Mouse (Mus musculus) monocyte, adult 5-6 weeks (primary cell): ENCODE data around the gene Nek10. TPM values are rescaled to one million over a fixed set of nuclear protein-coding genes. Genes with fewer than 3 reads are reported as not detected.
"Not testable (repeated sequence)": the region's sequence is repeated elsewhere in the genome, so short reads cannot be mapped to it uniquely, and the experiment has no call there.

Source experiments
- ATAC-seq: fragments of 153-309, 156-312 bp; replicated peaks from 2 replicates; pipeline ENCODE4 v1.8.0; 2017; ENCODE audit warnings: mild to moderate bottlenecking; ENCODE audit not compliant: low TSS enrichment, insufficient number of reproducible peaks, severe bottlenecking, poor library complexity, low FRiP score
- total RNA-seq: library from RNA; stranded (forward); fragments of 200-1000, 200-491, 200-594 nt; gene quantifications from 3 replicates; pipeline ENCODE4 v1.2.3, GENCODE M21; 2017

Gene Nek10
- 0.19 to 0.29 TPM in 2 of 3 replicates, not detected in the other for total RNA-seq

DNA sequence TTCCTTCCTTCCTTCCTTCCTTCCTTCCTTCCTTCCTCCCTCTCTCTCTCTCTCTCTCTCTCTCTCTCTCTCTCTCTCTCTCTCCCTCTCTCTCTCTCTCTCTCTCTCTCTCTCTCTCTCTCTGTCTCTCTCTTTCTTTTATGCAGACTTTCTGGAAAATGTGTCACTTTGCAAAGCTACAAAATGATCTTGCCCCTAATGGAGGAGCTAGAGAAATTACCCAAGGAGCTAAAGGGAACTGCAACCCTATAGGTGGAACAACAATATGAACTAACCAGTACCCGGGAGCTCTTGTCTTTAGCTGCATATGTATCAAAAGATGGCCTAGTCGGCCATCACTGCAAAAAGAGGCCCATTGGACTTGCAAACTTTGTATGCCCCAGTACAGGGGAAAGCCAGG lies at the start of gene Nek10:
TSS of gene Nek10 (plus strand) at position 301 of the 400 bp plus-strand sequence.
- ATAC-seq: not testable (repeated sequence)

DNA sequence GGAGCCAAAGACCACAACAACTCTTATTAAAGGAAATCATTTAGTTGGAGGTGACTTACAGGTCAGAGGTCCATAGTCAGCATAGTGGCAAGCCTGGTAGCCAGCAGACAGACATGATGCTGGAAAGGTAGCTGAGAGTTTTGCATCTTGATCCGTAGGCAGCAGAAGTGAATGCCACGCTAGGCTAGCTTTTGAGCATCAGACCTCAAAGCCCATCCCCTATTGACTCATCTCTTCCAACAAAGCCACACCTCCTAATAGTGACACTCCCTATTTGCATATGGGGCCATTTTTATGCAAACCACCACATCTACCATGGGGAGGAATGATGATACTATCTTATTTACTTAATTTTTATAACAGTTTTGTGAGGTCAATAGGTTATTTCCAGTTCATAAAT lies 22.0 kb upstream of the Nek10 start:
- no peak for ATAC-seq

DNA sequence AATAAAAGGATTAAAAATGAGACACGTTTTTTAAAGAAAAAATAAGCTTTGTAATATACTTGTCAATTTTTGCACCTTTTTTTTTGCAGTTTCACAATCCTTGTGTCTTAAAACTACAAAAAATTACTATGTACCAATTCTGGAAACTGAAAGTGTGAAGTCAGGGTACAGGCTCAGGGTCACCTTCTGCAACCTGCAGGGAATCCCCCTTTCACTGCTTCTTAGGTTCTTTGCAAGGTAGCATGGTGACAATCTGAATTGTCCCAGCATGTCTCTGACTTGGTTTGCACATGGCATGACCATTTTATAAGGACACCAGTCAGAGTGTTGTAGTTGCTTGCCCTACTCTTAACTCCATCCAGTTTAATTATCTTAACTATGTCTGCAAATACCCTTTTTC lies 19.0 kb upstream of the Nek10 start:
- ATAC-seq: no peak

DNA sequence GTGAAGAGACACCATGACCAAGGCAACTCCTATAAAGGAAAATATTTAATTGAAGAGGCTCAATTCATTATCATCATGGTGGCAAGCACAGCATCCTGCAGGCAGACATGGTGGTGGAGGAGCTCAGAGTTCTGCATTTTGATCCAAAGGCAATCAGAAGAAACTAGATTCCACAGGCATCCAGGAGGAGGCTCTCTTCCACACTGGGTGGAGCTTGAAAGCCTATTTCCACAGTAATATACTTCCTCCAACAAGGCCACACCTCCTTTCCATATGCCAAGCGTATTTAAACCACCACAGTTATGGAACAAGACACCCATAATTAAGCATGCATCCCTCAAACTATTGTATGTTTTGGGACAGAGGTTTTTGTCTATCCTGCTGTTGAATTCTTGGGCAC lies 16.2 kb upstream of the Nek10 start:
- ATAC-seq: no peak

DNA sequence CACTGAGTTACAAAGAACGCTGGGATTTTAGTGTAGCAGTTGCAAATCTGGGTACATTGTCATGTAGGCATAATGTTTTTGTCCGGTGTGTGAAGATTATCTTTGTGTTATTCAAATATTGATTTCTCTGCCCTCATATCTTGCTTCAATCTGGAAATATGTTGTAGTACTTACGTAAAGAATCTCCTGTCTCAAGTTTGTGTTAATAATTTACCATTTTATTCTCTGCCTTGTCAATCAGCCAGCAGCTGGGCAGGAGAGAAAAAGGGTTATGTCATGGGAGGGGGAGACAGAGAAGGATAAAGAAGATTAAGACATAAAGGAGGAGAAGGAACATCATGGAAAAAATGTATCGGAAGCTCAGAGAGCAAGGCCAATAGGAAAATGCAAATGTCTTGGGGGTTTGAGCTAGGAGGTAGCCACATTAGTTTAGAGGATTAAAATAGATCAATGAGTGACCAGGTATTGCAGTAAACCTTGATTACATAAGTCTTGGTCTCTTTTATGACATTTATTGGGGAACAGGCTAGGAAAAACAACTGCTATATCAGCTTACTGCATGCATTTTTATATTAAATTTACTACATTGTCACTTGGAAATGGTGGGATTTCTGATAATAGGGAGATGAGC lies 13.3 kb upstream of the Nek10 start:
- no peak for ATAC-seq

DNA sequence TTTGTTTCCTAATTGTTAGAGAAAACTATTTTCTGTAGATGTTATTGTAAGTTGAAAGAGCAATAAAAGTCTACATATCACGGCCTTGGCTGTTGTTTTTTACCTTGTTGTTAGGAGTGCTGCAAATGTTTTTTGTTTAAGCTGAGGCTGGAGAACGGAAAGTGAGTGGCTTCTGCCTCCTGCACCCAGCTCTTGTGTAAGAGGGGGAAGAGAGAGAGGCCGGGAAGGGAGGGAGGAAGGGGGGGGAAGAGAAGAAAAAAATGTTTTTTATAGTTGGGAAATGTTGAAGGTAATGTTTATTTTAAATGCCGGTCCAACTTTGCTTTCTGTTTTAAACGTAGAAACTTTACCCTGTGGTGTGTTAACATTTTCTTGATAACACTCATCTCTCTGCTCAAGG lies 3.4 kb upstream of the Nek10 start:
- no peak for ATAC-seq

DNA sequence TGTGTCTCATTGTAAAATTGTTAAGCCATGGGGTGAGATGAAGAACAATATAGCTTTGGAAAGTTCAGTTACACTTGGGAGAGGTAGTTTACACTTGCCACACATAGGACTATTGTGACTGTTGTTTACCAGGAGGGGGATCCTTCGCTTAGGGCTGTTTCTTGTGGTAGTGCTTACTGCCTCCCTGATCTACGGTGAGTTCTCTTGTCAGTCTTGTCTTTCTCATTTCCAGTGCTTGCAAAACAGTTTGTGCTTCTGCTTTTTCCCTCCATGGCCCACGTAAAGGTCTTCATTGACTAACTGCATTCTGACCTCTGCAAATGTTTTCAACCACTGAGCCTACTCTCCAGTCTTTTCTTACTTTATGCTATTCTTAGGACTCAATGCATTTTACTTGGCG lies 2.9 kb upstream of the Nek10 start:
- peak; percentile 71 for ATAC-seq

DNA sequence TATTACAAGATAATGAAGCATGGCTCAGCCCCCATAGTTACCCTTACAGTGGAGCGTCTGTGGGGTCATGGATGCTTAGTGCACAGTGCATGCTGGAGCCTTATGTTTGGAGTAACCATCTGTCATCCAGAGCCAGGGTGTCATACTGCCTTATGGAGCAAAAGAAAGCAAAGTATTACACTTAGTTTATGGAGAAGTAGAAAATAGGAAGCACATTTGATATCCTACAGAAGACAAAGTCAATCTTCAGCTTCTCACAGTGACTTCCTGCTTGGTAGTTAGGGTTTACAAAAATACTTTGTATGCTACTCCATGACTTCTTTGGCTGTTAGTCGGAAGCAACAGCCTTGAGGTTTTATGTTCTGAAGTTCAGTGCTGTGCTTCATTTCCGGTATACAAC lies 2.4 kb upstream of the Nek10 start:
- ATAC-seq: peak; percentile 54; the same call in 1 of the 2 replicates

DNA sequence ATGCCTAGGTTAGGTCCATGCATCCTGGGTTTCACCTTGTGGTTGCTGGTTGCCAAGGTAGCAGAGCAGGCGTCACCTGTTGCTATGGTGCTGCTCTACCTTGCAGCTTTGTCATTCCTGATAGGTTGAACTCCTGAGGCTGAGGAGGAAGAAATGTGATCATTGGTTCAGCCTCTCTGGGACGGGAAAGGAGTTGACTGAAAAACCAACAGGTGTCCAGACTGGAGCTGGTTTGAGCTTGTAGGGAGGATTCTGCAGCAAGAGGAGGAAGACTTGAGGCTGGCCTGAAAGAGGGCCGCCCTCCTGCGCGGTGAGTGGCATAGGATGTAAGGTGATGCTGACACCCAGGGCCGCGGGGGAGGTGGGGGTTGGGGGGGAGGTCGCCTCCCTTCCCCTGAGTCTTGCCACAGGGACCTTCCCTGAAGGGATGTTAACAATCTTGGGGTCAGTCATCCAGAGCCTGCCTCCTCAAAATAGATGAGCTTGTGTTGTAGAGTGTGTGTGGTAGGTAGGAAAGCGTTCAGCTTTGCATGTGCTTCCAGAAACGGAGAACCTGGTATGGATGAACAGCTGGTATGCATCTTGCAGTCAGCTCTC lies 804 bp downstream of the Nek10 start:
- no peak for ATAC-seq

DNA sequence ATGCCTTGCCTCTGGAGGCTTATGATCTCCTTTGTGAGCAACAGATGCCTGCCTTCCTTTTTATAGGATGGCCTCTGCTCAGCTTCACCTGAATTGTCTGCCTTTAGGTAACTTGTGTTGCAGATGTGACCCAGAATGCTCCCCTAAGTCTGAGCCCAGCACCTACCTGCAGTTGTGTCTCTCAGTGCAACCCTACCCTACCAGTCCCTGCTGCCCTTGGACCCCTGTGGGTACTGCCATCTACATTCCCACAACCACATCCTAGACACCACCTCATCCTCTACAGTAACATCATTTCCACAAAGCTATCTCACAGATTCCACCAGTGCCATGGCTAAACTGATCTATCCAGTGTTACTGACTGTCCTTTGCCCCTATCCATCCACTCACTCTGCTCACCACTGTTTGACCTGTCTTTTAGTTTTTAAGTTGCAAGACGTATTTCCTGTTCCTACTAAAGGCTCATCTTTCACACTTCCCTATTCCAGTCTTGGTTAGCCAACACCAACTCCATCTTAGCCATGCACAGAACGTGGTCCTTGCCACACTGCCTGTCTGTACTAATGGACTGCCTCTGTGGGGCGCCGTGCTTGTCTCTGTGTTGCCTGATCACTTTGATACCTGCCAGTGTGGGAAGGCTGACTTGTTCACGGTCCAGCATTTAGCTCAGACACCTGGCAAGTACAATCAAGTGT lies 1.4 kb downstream of the Nek10 start:
- peak; percentile 90 for ATAC-seq

DNA sequence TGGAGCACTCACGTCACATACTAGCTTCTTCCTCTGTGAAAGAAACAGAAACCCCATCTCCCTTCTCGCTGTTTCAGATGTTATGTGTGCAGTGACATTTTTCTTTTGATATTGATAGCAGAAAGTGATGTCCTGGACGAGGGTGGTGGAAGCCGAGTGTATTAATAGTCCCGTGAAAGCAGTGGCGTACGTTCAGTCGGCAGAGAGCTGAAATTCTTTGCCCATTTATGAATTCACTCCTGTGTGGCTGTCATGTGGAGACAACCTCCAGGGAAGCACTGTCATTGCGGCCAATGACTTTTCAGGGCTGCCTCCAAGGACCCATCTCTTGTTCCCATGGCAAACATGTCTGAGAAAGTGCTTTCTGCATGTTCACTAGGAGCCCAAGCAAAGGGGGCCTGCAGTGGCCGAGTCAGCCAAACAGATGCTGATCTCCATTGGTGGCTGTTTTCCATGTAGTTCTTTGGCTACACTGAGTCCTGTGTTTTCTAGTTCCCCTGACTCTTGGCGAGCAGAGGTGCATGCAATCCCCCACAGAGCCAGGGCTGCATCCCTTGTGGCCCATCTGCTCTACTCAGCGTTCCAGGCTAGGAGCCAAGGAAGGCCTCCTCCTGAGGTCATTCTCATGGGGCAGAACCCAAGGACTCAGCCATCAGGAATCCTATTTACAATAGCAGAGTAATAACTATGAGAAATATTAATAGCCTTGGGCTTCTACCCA lies 29.5 kb downstream of the Nek10 start:
- no peak for ATAC-seq

DNA sequence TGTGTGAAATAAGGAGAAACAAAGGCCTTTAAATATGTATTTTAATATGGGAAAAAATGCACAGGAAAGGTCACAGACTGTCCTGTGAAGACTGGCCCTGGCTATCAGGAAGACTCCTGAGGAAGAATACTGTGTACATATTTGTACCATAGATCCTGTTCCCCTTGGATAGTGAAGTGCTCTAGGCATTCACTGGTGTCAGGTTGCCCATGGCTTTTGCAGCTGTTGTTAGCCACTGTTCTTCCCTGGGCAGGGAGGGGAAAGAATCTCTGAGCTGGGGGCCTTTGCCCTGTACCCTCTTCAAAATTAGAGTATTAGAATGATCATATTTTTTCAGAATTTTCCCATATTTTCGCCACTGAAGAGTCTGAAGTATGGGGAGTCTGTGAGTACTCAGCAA lies 30.3 kb downstream of the Nek10 start:
- no peak for ATAC-seq

DNA sequence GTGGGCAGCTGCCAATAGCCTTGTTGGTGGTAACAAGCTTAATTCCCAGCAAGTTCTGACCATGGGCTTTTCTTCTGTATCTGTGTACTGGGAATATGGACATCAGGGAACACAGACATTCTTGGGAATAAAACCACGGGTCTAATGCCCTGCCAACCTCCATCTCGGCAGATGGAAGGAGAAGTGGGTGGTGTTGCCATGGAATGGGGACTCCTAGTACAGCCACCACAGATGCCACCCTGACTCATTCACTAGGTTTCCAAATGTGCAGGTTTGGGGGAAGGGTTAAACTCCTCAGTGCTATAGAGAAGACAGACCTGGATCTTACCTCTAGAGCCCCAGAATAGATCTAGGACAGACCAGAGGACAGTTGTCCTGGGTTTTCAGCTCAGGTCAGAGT lies 31.1 kb downstream of the Nek10 start:
- no peak for ATAC-seq

DNA sequence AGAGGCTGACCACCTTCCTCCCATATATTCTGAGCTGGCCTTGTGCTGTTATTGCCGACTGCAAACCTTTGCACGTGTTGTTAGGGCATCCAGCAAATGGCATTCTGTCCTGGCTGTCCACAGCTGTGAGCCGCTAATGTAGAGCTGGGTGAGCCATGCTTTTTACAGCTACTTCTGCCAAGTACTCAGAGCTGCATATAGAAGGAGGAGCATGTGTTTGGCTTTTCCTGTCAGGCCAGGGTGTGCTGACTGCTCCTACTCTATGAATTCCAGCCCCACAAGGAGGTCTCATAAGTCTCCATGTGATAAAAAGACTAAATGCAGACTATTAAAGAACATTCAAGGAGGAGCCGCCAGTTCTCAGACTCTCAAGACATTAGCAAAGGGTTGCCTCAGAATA lies 34.4 kb downstream of the Nek10 start:
- ATAC-seq: no peak

DNA sequence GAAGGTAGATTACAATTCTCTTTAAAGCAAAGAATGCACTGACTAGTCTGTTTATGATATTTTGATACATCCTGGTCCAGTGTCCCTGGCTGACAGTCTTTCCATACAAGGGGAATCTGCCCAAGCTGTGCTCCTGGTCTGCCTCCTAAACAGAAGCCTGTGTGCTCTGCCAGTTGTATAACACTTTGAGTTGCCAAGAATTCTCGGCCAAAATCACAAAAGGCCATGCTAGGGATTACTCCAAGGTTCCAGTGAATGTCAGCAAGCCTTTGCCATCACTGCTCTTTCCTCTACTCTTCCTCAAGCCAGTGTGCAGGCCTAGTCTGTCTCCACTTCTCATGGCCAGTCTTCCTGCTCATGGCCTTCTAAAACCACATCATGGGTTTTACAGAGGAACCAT lies 34.9 kb downstream of the Nek10 start:
- no peak for ATAC-seq

DNA sequence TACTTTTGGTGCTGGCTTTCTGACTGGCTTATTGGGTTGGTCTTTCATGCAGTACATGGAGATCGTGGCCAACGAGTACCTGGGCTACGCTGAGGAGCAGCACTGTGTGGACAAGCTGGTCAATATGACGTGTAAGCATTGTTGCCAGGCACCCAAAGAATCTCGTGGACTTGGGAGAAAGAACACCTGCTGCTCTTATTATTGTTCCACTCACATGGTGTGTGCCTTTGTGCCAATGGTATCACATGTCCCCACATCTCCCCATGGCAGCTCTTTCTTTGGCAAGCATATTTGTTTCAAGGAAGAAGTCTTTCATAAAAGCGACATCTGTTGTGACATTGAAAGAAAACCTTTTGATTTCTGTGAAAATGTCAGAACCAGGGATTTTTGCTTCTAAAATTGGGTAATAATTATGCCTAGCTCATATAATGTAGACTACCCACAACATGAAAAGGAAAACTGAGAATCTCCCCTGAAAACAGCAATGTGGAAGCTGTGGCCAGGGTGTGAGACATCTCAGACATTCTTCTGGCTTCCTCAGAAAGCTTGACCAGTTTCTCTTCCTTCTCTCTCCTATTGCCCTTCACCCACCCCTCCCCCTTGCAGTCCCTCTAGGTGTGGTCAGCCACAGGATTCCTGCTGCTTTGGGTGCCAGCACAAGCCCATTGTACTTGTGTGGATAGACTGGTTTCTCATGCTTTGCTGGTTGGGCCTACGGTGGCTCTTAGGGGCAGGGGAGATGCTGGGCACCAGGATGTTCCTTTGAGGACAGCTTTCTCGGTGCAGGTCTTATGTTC lies 39.7 kb downstream of the Nek10 start:
- peak; percentile 79 for ATAC-seq

DNA sequence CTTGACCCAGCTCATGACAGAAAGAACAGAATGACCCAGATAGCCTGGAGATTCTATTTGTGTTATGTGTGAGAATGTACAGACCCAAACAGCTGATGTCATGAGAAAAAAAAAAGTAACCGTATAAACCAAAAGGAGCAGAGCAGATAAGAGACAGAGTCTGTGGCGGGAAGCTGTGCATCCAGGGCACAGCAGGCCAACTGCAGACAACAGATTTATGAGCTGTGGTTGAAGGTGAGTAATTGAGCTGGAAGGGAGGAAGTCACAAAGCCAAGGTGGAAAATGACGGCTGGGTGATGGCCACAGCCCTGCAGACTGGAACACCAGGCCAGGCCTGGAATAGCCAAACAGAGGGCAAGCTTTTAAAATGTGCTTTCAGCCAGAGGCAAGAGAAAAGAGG lies 49.6 kb downstream of the Nek10 start:
- no peak for ATAC-seq

DNA sequence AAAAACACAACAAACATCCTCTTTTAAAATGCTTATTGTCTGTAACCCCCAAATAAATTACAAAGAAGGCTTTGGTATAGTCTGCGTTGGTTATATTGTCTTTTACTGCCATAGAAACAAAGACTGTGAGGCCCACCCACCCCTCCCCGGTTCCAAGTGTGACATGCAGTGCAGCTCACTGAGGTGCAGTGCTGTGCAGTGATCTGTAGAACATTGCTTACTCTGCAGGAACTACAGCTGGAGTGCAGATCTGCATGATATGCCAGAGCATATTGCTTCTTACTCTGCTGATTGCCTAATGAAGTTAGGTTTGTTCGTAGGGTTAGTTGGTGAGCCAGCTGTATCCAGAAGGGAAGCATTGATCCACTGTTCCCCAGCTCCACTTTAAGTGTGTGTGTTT lies 57.1 kb downstream of the Nek10 start:
- no peak for ATAC-seq
